Mouse (Mus musculus) intestine, postnatal 0 days (tissue): ENCODE data around the gene Gm1673. TPM values are rescaled to one million over a fixed set of nuclear protein-coding genes. Genes with fewer than 3 reads are reported as not detected.
"Not testable (repeated sequence)": the region's sequence is repeated elsewhere in the genome, so short reads cannot be mapped to it uniquely, and the experiment has no call there.

ENCODE experiments used
- ATAC-seq: fragments of 200-750 bp; cut with Nextera tagmentation; 2 replicates; pipeline ENCODE4 v1.8.0; 2017; ENCODE audit warnings: mild to moderate bottlenecking, moderate TSS enrichment, moderate library complexity
- H3K27ac ChIP-seq: fragments of 300-500 bp; sonication (generic); 2 replicates; pipeline ENCODE4 v1.5.1; 2014; ENCODE audit warnings: mild to moderate bottlenecking, low read depth, low read length, moderate library complexity
- H3K27me3 ChIP-seq: fragments of 300-500 bp; sonication (generic); replicated peaks from 2 replicates; pipeline ENCODE4 v1.6.1; 2014; ENCODE audit warnings: low read length, mixed read lengths; ENCODE audit not compliant: control insufficient read depth, insufficient read depth
- H3K36me3 ChIP-seq: fragments of 300-500 bp; sonication (generic); 2 replicates; pipeline ENCODE4 v1.6.1; 2014; ENCODE audit warnings: mild to moderate bottlenecking, moderate library complexity; ENCODE audit not compliant: control insufficient read depth, insufficient read depth
- H3K4me1 ChIP-seq: fragments of 300-500 bp; sonication (generic); replicated peaks from 2 replicates; pipeline ENCODE4 v1.6.1; 2014; ENCODE audit warnings: antibody characterized with exemption, low read length, mixed read lengths; ENCODE audit not compliant: control insufficient read depth, insufficient read depth
- H3K4me2 ChIP-seq: fragments of 300-500 bp; sonication (generic); replicated peaks from 2 replicates; pipeline ENCODE4 v1.6.1; 2014; ENCODE audit warnings: low read depth, mild to moderate bottlenecking, moderate library complexity
- H3K4me3 ChIP-seq: fragments of 300-500 bp; sonication (generic); 2 replicates; pipeline ENCODE4 v1.5.1; 2014; ENCODE audit warnings: low read depth, low read length
- H3K9ac ChIP-seq: fragments of 300-500 bp; sonication (generic); 2 replicates; pipeline ENCODE4 v1.6.1; 2014; ENCODE audit warnings: mild to moderate bottlenecking, low read depth, low read length
- H3K9me3 ChIP-seq: fragments of 300-500 bp; sonication (generic); 2 replicates; pipeline ENCODE4 v1.6.1; 2016; ENCODE audit warnings: mixed run types; ENCODE audit not compliant: control insufficient read depth
- CTCF ChIP-seq: sonication (generic); IDR thresholded peaks from 2 replicates; pipeline ENCODE4 v1.5.1; 2016; ENCODE audit warnings: low read depth, mild to moderate bottlenecking, control low read depth, antibody characterized with exemption, moderate library complexity
- WGBS: fragments of 180-500 bp; shearing (Covaris S2); extraction: QIAGEN DNeasy Blood & Tissue Kit; methylation state at CpG from one replicate; pipeline ENCODE4 v1.1.7; 2014; 5-methylcytosine and 5-hydroxymethylcytosine counted together
- polyA plus RNA-seq: library from polyadenylated mRNA; unstranded; fragments of >200 nt; fragmentation: Nextera tagmentation; extraction: Ambion mirVana; gene quantifications from 2 replicates; pipeline ENCODE4 v1.2.1, GENCODE M21; 2015

The Gm1673 gene
- polyA plus RNA-seq, 1 experiment from 2014 or later, result 26.7 TPM

- no peak for TF ChIP-seq CTCF
- Histone ChIP-seq H3K9ac (no peak overlapping the region), H3K4me3 (no peak overlapping the region), H3K27me3 (no peaks in the 10 kb centered on the region), H3K27ac (no peak overlapping the region), H3K36me3 (no peaks in the 10 kb centered on the region), H3K9me3 (peaks cover 9% of the 10 kb centered on the region), H3K4me1 (0 out of 2 replicates have a peak, but pooled peaks cover 4% of the 10 kb centered on the region), H3K4me2 (no peak overlapping the region)
- WGBS, result 86% methylated on average over 3 of the region's 3 CpGs
- ATAC-seq, result no peak
These were observed 44.8 kb upstream of the Gm1673 start for GRCm38 (mm10) chr5:33938448-33938847.

GRCm38 (mm10) chr5:33947035-33947434, 36.2 kb upstream of the Gm1673 start:
- not testable (repeated sequence) for H3K9ac ChIP-seq, H3K27ac ChIP-seq, H3K4me1 ChIP-seq, H3K4me3 ChIP-seq, H3K27me3 ChIP-seq, H3K4me2 ChIP-seq, ATAC-seq, H3K36me3 ChIP-seq
- peaks cover 14% of the 10 kb centered on the region; the same call in 1 of the 2 replicates for H3K9me3 ChIP-seq
- 89% methylated on average over 16 of the region's 16 CpGs for WGBS
- TF ChIP-seq CTCF, result peak; percentile 35

- H3K9ac ChIP-seq, result no peak overlapping the region
- H3K9me3 ChIP-seq, result peaks cover 11% of the 10 kb centered on the region; the same call in 1 of the 2 replicates
- H3K4me3 ChIP-seq, result no peak overlapping the region
- WGBS, result 83% methylated on average over 4 of the region's 4 CpGs
- no peaks in the 10 kb centered on the region for H3K4me1 ChIP-seq
- no peak overlapping the region for H3K27ac ChIP-seq
- no peak for ATAC-seq
- no peak for TF ChIP-seq CTCF
- H3K4me2 ChIP-seq, result no peak overlapping the region
- H3K36me3 ChIP-seq, result no peaks in the 10 kb centered on the region
- no peaks in the 10 kb centered on the region for H3K27me3 ChIP-seq
These were observed 34.9 kb upstream of the Gm1673 start for GRCm38 (mm10) chr5:33948314-33948713.

GRCm38 (mm10) chr5:33953471-33954185, 29.6 kb upstream of the Gm1673 start:
- ATAC-seq, result no peak
- 89% methylated on average over 17 of the region's 17 CpGs for WGBS
- H3K4me2 ChIP-seq, result no peak overlapping the region
- no peaks in the 10 kb centered on the region for H3K36me3 ChIP-seq
- no peaks in the 10 kb centered on the region for H3K4me1 ChIP-seq
- H3K9me3 ChIP-seq, result no peaks in the 10 kb centered on the region
- no peak overlapping the region for H3K27ac ChIP-seq
- no peak overlapping the region for H3K4me3 ChIP-seq
- TF ChIP-seq CTCF, result no peak
- H3K9ac ChIP-seq, result no peak overlapping the region
- no peaks in the 10 kb centered on the region for H3K27me3 ChIP-seq

GRCm38 (mm10) chr5:33954354-33954753, 28.9 kb upstream of the Gm1673 start:
- no peak overlapping the region for H3K9ac ChIP-seq
- 39% methylated on average over 10 of the region's 10 CpGs for WGBS
- no peak overlapping the region; the same call in 1 of the 2 replicates for H3K4me2 ChIP-seq
- H3K9me3 ChIP-seq, result no peaks in the 10 kb centered on the region
- no peaks in the 10 kb centered on the region for H3K27me3 ChIP-seq
- TF ChIP-seq CTCF, result peak; percentile 92
- H3K36me3 ChIP-seq, result no peaks in the 10 kb centered on the region
- no peak for ATAC-seq
- no peaks in the 10 kb centered on the region for H3K4me1 ChIP-seq
- no peak overlapping the region for H3K4me3 ChIP-seq
- H3K27ac ChIP-seq, result no peak overlapping the region

- no peaks in the 10 kb centered on the region for H3K27me3 ChIP-seq
- no peak for TF ChIP-seq CTCF
- H3K27ac ChIP-seq, result no peak overlapping the region
- H3K4me3 ChIP-seq, result no peak overlapping the region
- H3K9me3 ChIP-seq, result no peaks in the 10 kb centered on the region
- H3K9ac ChIP-seq, result no peak overlapping the region
- no peaks in the 10 kb centered on the region for H3K4me1 ChIP-seq
- no peak overlapping the region for H3K4me2 ChIP-seq
- H3K36me3 ChIP-seq, result no peaks in the 10 kb centered on the region
- no peak for ATAC-seq
- 81% methylated on average over 4 of the region's 4 CpGs for WGBS
These were observed 27.4 kb upstream of the Gm1673 start for GRCm38 (mm10) chr5:33955868-33956267.

- Histone ChIP-seq H3K4me1 (no peaks in the 10 kb centered on the region), H3K9ac (no peak overlapping the region), H3K4me2 (no peak overlapping the region), H3K27ac (no peak overlapping the region), H3K9me3 (no peaks in the 10 kb centered on the region), H3K4me3 (no peak overlapping the region), H3K27me3 (no peaks in the 10 kb centered on the region), H3K36me3 (no peaks in the 10 kb centered on the region)
- no peak for TF ChIP-seq CTCF
- 74% methylated on average over 4 of the region's 4 CpGs for WGBS
- no peak for ATAC-seq
These were observed 23.9 kb upstream of the Gm1673 start for GRCm38 (mm10) chr5:33959382-33959781.
